Mouse (Mus musculus) forebrain, embryonic 10.5 days (tissue): ENCODE data around the gene Serhl. TPM values are rescaled to one million over a fixed set of nuclear protein-coding genes. Genes with fewer than 3 reads are reported as not detected.
A peak's percentile ranks its signal among the peaks of the same experiment; 100 is the strongest.

Experiments
- DNase-seq: peaks from one replicate; pipeline ENCODE4 v3.0.0-alpha.2; 2017; ENCODE audit warnings: low spot score; ENCODE audit errors: extremely low spot score
- H3K27ac ChIP-seq: fragments of 300-500 bp; sonication (generic); 2 replicates; pipeline ENCODE4 v1.5.1; 2016; ENCODE audit warnings: mild to moderate bottlenecking
- H3K27me3 ChIP-seq: fragments of 300-500 bp; sonication (generic); 2 replicates; pipeline ENCODE4 v1.6.1; 2016; ENCODE audit warnings: mild to moderate bottlenecking; ENCODE audit not compliant: poor library complexity, severe bottlenecking
- H3K36me3 ChIP-seq: fragments of 300-500 bp; sonication (generic); replicated peaks from 2 replicates; pipeline ENCODE4 v1.6.1; 2016; ENCODE audit warnings: mild to moderate bottlenecking, moderate library complexity
- H3K4me1 ChIP-seq: fragments of 300-500 bp; sonication (generic); 2 replicates; pipeline ENCODE4 v1.6.1; 2016
- H3K4me3 ChIP-seq: fragments of 300-500 bp; sonication (generic); 2 replicates; pipeline ENCODE4 v1.5.1; 2016; ENCODE audit warnings: mild to moderate bottlenecking, moderate library complexity
- H3K9me3 ChIP-seq: fragments of 300-500 bp; sonication (generic); 2 replicates; pipeline ENCODE4 v1.6.1; 2016; ENCODE audit warnings: mild to moderate bottlenecking, moderate library complexity
- WGBS: fragments of 180-500 bp; shearing (Covaris S2); methylation state at CpG from one replicate; pipeline ENCODE4 v1.1.7; 2016; 5-methylcytosine and 5-hydroxymethylcytosine counted together
- polyA plus RNA-seq: library from polyadenylated mRNA; unstranded; fragments of >200 nt; fragmentation: Nextera tagmentation; extraction: Ambion mirVana; gene quantifications from 2 replicates; pipeline ENCODE4 v1.2.1, GENCODE M21; 2016

Gene Serhl
- polyA plus RNA-seq, 1 experiment from 2014 or later: 49.7 TPM

DNA sequence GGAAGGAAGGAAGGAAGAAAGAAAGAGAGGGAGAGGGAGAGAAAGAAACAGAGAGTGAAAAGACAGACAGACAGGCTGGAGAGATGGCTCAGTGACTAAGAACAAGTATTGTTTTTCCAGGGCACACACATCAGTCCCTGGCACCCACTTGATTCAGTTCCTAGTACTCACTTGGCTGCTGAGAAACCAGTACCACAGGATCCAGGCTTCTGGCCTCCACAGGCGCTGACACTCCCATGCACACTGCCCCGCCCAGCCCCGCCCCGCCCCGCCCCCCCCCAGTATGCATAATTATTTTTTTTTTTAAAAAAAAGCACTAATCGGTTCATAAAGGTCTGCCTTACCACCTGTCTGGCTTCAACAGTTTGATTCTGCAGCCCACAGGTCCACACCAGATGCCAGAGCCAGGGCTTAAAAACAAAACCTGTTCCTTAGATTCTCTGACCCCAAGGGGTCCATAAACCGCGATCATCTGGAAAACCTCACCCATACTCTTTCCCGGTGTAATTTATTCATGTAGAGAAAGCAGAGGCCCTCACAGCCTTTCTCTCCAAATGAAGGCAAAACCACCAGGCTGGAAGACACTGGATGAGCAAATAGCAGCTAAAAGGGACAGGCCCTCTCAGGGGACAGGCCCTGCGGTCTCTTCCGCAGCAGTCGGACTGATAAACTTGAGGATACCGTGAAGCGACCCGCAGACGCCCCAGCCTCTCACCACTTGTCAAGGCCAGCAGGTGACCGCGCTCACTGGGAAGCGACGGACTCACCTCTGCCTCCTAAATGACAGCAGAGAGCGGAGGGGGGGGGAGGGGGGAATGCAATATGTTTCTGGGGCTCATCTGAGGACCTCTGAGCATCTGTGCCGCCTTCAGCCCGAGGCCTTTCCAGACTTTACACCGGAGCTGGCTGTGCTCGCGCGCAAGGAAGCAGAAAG, 544 bp upstream of the Serhl start:
- Histone ChIP-seq H3K27ac (no peak overlapping the region), H3K4me1 (peaks cover 30% of the 10 kb centered on the region), H3K9me3 (no peaks in the 10 kb centered on the region), H3K27me3 (peaks cover 50% of the 10 kb centered on the region), H3K36me3 (no peaks in the 10 kb centered on the region), H3K4me3 (peak overlapping the region; percentile 36)
- 7% methylated on average over 27 of the region's 27 CpGs for WGBS
- no peak for DNase-seq

GRCm38 (mm10) chr15:83090874-83091273, 1.6 kb downstream of the Serhl start:
- 52% methylated on average over 3 of the region's 3 CpGs for WGBS
- H3K27me3 ChIP-seq: peaks cover 50% of the 10 kb centered on the region
- peaks cover 22% of the 10 kb centered on the region for H3K4me1 ChIP-seq
- H3K36me3 ChIP-seq: no peaks in the 10 kb centered on the region
- no peak for DNase-seq
- no peak overlapping the region for H3K4me3 ChIP-seq
- no peaks in the 10 kb centered on the region for H3K9me3 ChIP-seq
- H3K27ac ChIP-seq: no peak overlapping the region

DNA sequence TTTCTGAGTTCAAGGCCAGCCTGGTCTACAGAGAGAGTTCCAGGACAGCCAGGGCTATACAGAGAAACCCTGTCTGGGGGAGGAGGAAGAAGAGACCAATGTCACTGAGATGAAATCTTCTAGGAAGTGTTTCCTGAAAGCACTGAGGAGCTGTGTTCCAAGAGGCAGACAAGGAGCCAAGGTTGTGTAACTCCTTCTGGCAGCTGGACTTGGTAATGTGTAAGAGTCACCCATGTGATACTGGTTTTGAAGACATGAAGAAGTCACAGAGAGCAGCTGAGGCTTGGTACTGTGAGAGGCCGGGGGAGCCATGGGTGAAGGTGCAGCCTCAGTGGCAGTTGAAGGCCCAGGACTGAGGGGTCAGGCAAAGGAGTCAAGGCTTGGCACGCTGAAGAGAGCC, 4.4 kb downstream of the Serhl start:
- no peaks in the 10 kb centered on the region for H3K36me3 ChIP-seq
- H3K9me3 ChIP-seq: no peaks in the 10 kb centered on the region
- no peak overlapping the region for H3K4me3 ChIP-seq
- H3K27me3 ChIP-seq: peaks cover 43% of the 10 kb centered on the region
- 85% methylated on average over 2 of the region's 2 CpGs for WGBS
- no peak overlapping the region for H3K27ac ChIP-seq
- H3K4me1 ChIP-seq: peaks cover 25% of the 10 kb centered on the region
- no peak for DNase-seq

- no peaks in the 10 kb centered on the region for H3K36me3 ChIP-seq
- no peaks in the 10 kb centered on the region for H3K9me3 ChIP-seq
- 40% methylated on average over 2 of the region's 2 CpGs for WGBS
- no peak overlapping the region for H3K27ac ChIP-seq
- DNase-seq: no peak
- H3K27me3 ChIP-seq: peaks cover 36% of the 10 kb centered on the region
- H3K4me3 ChIP-seq: no peak overlapping the region
- peaks cover 35% of the 10 kb centered on the region for H3K4me1 ChIP-seq
Observed at GRCm38 (mm10) chr15:83095950-83096349, 6.6 kb downstream of the Serhl start.

DNA sequence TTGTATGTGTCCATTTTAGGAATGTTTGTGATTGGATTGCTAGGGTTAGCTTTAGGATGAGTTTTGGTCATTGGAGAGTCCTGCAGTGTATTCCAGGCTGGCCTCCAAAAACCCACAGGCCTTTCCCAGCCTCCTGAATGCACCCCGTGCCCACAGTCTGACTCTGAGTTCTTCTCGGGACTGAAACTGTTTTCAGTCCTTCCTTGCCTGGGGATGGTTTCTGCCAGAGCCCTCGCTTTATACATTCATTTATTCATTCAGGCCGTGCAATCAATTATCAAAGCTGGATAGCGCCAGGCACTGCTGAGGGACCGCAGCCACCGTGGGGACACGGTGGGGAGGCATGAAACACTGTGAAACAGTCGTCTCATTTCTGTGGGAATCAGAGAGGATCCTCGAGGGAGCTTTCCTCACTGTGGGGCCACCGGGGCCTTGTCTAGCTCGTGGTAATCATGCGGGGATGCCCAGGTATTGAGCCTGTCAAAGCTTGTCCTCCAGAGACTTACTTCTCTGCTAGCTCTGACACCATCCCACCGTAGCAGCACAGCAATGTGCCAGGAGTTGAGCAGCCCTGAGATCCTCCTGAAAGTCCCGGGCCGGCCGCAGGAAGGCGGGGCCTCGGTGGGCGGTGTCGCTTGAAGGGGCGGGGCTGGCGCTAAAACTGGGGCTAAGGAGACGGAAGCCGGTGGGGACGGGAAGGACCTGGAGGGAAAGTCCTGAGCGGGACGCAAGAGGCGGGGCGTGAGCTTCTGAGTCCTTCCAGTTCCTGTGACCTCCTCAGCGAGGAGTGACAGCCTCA, 10.4 kb downstream of the Serhl start:
- peaks cover 43% of the 10 kb centered on the region for H3K4me1 ChIP-seq
- peak overlapping the region; percentile 83 for H3K27ac ChIP-seq
- no peaks in the 10 kb centered on the region for H3K36me3 ChIP-seq
- H3K27me3 ChIP-seq: peaks cover 50% of the 10 kb centered on the region
- peak; percentile 92 for DNase-seq
- WGBS: 2% methylated on average over 31 of the region's 31 CpGs
- H3K9me3 ChIP-seq: no peaks in the 10 kb centered on the region
- peak overlapping the region; percentile 63 for H3K4me3 ChIP-seq

- peak overlapping the region; percentile 63 for H3K4me3 ChIP-seq
- H3K4me1 ChIP-seq: peaks cover 43% of the 10 kb centered on the region
Observed at GRCm38 (mm10) chr15:83100332-83100662, 11.0 kb downstream of the Serhl start.

GRCm38 (mm10) chr15:83103111-83103510, 13.8 kb downstream of the Serhl start:
- no peak overlapping the region for H3K27ac ChIP-seq
- WGBS: 59% methylated on average over 1 of the region's 1 CpGs
- H3K4me3 ChIP-seq: no peak overlapping the region
- no peaks in the 10 kb centered on the region for H3K9me3 ChIP-seq
- H3K4me1 ChIP-seq: peaks cover 51% of the 10 kb centered on the region
- no peak for DNase-seq
- peaks cover 39% of the 10 kb centered on the region for H3K27me3 ChIP-seq
- no peaks in the 10 kb centered on the region for H3K36me3 ChIP-seq

More at GRCm38 (mm10) chr15:83100332-83100662, 11.0 kb downstream of the Serhl start:
- peaks cover 50% of the 10 kb centered on the region for H3K27me3 ChIP-seq
- WGBS: 1% methylated on average over 8 of the region's 8 CpGs
- DNase-seq: no peak
- no peaks in the 10 kb centered on the region for H3K36me3 ChIP-seq
- H3K9me3 ChIP-seq: no peaks in the 10 kb centered on the region
- H3K27ac ChIP-seq: peak overlapping the region; percentile 83

DNA sequence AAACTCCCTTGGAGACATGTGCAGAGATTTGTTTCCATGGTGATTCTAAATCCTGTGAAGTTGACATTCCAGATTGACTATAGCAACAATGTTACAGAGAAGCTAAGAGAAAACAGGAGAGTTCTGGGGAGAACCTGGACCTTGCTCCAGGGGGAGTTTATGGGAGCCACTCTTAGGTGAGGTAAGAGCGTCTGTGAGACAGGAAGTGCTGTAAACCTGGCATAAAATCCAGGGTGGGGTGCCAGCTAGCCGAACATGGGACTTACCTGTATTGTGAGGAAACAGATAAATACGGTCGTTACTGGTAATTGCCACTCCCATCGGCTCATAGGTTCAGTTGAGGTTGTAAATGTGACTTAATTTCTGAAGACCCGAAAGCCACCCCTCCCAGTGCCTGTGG, 17.1 kb downstream of the Serhl start:
- 88% methylated on average over 6 of the region's 6 CpGs for WGBS
- H3K27me3 ChIP-seq: peaks cover 13% of the 10 kb centered on the region

DNA sequence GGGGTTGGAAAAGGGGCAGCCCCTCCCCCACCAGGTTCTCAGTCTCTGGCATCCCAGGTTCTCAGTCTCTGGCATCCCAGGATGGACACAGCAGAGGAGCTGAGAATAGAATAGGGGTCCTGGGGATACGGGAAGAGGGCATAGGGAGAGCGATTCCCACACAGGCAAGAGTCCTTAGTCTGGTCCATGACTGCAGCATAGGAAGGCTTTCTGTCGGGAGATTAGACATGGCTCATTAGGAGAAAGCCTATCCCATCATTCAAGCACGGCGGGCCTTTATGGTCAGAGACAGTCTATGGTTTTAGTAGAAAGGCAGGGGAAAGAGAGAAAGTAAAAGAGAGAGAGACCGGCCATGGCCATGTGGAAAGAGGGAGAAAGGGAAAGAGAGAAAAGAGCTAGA, 18.5 kb downstream of the Serhl start:
- Histone ChIP-seq H3K4me1 (peaks cover 24% of the 10 kb centered on the region), H3K36me3 (no peaks in the 10 kb centered on the region), H3K4me3 (no peak overlapping the region), H3K27ac (peak overlapping the region; percentile 32; the same call in 1 of the 2 replicates), H3K9me3 (no peaks in the 10 kb centered on the region), H3K27me3 (peaks cover 2% of the 10 kb centered on the region; the same call in 1 of the 2 replicates)
- DNase-seq: no peak
- 38% methylated on average over 6 of the region's 6 CpGs for WGBS

More for the DNA sequence above, 17.1 kb downstream of the Serhl start:
- no peak overlapping the region for H3K27ac ChIP-seq
- peaks cover 24% of the 10 kb centered on the region for H3K4me1 ChIP-seq
- no peaks in the 10 kb centered on the region for H3K9me3 ChIP-seq
- no peak overlapping the region for H3K4me3 ChIP-seq
- no peaks in the 10 kb centered on the region for H3K36me3 ChIP-seq
- no peak for DNase-seq

DNA sequence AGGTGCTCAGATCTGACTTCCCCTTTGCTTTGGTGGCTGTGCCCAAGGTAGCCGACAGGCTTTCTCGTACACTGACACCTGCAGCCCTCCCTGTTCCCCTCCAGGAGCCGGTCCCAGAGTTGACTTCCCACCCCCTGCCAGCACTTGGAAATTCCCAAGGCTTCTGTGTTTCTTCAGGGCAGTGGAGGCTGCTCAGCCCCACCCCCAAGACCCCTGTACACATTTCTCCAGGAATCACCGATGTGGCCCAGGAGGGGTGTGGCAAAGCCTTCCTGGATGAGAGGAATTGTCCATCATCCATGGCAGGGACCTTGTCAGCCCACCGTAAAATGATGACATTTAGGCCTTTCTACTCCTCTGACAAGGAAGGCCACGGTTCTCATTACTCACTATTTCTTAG, 22.0 kb downstream of the Serhl start:
- Histone ChIP-seq H3K9me3 (no peaks in the 10 kb centered on the region), H3K27me3 (no peaks in the 10 kb centered on the region), H3K27ac (no peak overlapping the region), H3K36me3 (peaks cover 26% of the 10 kb centered on the region), H3K4me3 (no peak overlapping the region), H3K4me1 (peaks cover 40% of the 10 kb centered on the region)
- no peak for DNase-seq
- 71% methylated on average over 6 of the region's 6 CpGs for WGBS

GRCm38 (mm10) chr15:83111874-83112273, 22.6 kb downstream of the Serhl start:
- peaks cover 38% of the 10 kb centered on the region for H3K4me1 ChIP-seq
- peaks cover 32% of the 10 kb centered on the region for H3K36me3 ChIP-seq
- no peak overlapping the region for H3K4me3 ChIP-seq
- no peaks in the 10 kb centered on the region for H3K9me3 ChIP-seq
- no peak for DNase-seq
- no peak overlapping the region for H3K27ac ChIP-seq
- no peaks in the 10 kb centered on the region for H3K27me3 ChIP-seq
- WGBS: 88% methylated on average over 7 of the region's 7 CpGs

DNA sequence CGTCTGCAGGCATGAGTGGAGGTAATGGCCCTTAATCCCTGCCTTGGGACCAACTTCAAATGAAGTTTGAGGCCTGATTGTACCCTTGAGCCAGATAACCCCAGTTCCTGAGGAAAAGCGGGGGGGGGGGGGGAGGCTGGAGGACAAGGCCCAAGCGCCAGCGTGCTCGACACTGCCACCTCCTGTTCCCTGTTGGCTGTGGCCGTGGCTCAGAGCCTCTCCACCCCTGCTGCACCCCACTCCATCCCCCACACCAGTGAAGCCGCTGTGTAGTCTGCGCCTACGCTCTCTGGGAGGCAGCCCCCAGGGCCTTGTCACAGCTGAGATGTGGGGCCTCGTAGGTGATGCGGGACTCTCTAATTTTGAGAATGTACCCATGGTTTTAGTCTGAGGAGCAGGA, 23.6 kb downstream of the Serhl start:
- no peak overlapping the region for H3K27ac ChIP-seq
- WGBS: 12% methylated on average over 8 of the region's 11 CpGs

DNA sequence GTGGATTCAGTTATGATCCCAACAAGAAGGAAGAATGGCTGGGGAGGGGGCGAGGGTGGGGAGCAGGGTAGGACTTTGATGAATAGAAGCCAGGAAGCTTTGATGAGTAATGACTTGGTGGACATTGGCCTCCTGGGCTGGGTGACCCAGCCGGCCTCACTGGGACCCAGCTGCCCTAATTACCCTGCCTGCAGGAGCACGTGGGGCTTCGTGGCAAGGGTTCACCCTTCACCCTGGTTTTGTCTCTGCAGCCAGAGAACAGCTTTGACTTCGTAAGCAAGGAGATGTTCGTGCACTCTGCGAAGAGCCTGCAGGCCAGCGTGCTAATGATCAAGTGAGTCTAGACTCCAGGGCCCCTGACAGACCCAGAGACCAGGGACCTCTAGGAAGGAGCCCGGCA, 24.8 kb downstream of the Serhl start:
- WGBS: 85% methylated on average over 9 of the region's 9 CpGs
- H3K4me1 ChIP-seq: peaks cover 29% of the 10 kb centered on the region
- H3K36me3 ChIP-seq: peaks cover 54% of the 10 kb centered on the region
- H3K27ac ChIP-seq: peak overlapping the region; percentile 69; the same call in 1 of the 2 replicates
- H3K4me3 ChIP-seq: no peak overlapping the region
- no peak for DNase-seq
- H3K27me3 ChIP-seq: no peaks in the 10 kb centered on the region
- no peaks in the 10 kb centered on the region for H3K9me3 ChIP-seq

More for the DNA sequence above, 23.6 kb downstream of the Serhl start:
- no peak overlapping the region for H3K4me3 ChIP-seq
- no peaks in the 10 kb centered on the region for H3K9me3 ChIP-seq
- peaks cover 29% of the 10 kb centered on the region for H3K4me1 ChIP-seq
- H3K36me3 ChIP-seq: peaks cover 42% of the 10 kb centered on the region
- DNase-seq: peak; percentile 67
- no peaks in the 10 kb centered on the region for H3K27me3 ChIP-seq
